Mouse (Mus musculus) lung, adult 2 months (tissue): ENCODE measurements around the gene Med16.

Source experiments
- CTCF ChIP-seq: fragments of 200-500 bp; IDR thresholded peaks from 2 replicates; pipeline ENCODE4 v1.5.1; 2011; ENCODE audit warnings: mild to moderate bottlenecking, low read length, control low read depth; ENCODE audit not compliant: insufficient read depth
- POLR2A ChIP-seq: fragments of 200-500 bp; IDR thresholded peaks from 2 replicates; pipeline ENCODE4 v1.6.1; 2011; ENCODE audit warnings: low read depth, mild to moderate bottlenecking, control low read depth, low read length, borderline replicate concordance; ENCODE audit errors: extremely low read depth

DNA sequence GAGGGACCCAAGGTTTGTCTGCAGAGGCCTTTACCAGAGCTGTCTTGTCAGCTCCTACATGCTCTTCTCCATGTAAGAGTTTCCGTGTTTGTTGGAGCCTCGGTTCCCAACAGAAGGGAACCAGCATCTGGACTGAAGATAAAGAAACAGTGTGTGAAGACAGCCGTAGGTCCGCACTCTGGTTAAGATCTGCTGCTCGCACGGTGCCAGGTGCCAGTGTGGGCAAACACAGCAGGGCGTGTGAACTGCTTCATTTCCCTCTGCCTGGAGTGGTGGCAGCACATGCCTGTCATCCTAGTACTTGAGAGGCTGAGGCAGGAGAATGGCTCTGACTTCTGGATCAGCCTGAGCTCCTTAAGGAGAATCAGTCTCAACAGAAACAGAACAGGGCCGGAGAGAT, 36.9 kb downstream of the Med16 start:
- TF ChIP-seq CTCF = no peak
- no peak for TF ChIP-seq POLR2A
